Mouse (Mus musculus): ENCODE data around the gene Map3k12. TPM values are rescaled to one million over a fixed set of nuclear protein-coding genes. Genes with fewer than 3 reads are reported as not detected.

Gene Map3k12
- polyA plus RNA-seq (2014; fragmentation: Nextera tagmentation; extraction: Ambion mirVana) = 12.2 and 14.8 TPM in 2 replicates

GRCm38 (mm10) chr15:102516728-102517404 lies at the start of gene Map3k12:
Gene Map3k12, minus strand, starts transcription at chr15:102517064.
- peak within 1 kb of the TSS; percentile 65 for H3K4me3 ChIP-seq (ENCODE audit: low read length)
- peaks cover 31% of the 10 kb centered on the region for H3K4me1 ChIP-seq (ENCODE audit: control insufficient read depth, insufficient read depth, low read length)
- peaks cover 14% of the 10 kb centered on the region; the same call in 1 of the 2 replicates for H3K36me3 ChIP-seq (ENCODE audit: control insufficient read depth, insufficient read depth, low read length)
- H3K4me2 ChIP-seq (replicated peaks; ENCODE audit: low read depth, low read length) = peak within 1 kb of the TSS; percentile 91
- H3K9me3 ChIP-seq (ENCODE audit: control insufficient read depth, low read length) = no peaks in the 10 kb centered on the region
- ATAC-seq (ENCODE audit: low FRiP score, low TSS enrichment) = peak; percentile 14
- peak within 1 kb of the TSS; percentile 58 for H3K9ac ChIP-seq (ENCODE audit: low read depth, low read length)
- H3K27ac ChIP-seq (ENCODE audit: low read depth, low read length) = peak within 1 kb of the TSS; percentile 99
- no peaks in the 10 kb centered on the region for H3K27me3 ChIP-seq (ENCODE audit: control insufficient read depth, insufficient read depth, low read length)
- WGBS = under 1% methylated on average over 41 of the region's 43 CpGs

- no peak for ATAC-seq (ENCODE audit: low FRiP score, low TSS enrichment)
- WGBS = 69% methylated on average over 5 of the region's 5 CpGs
- H3K4me3 ChIP-seq (ENCODE audit: low read length) = no peak overlapping the region
Observed at GRCm38 (mm10) chr15:102563681-102564080, 46.8 kb upstream of the Map3k12 start.

GRCm38 (mm10) chr15:102563061-102563460 lies 46.2 kb upstream of the Map3k12 start:
- no peaks in the 10 kb centered on the region for H3K9me3 ChIP-seq (ENCODE audit: control insufficient read depth, low read length)
- H3K9ac ChIP-seq (ENCODE audit: low read depth, low read length) = no peak overlapping the region
- peaks cover 8% of the 10 kb centered on the region; the same call in 1 of the 2 replicates for H3K36me3 ChIP-seq (ENCODE audit: control insufficient read depth, insufficient read depth, low read length)
- 93% methylated on average over 3 of the region's 3 CpGs for WGBS
- no peak for ATAC-seq (ENCODE audit: low FRiP score, low TSS enrichment)
- no peak overlapping the region for H3K27ac ChIP-seq (ENCODE audit: low read depth, low read length)
- no peak overlapping the region for H3K4me2 ChIP-seq (replicated peaks; ENCODE audit: low read depth, low read length)
- H3K27me3 ChIP-seq (ENCODE audit: control insufficient read depth, insufficient read depth, low read length) = no peaks in the 10 kb centered on the region
- H3K4me1 ChIP-seq (ENCODE audit: control insufficient read depth, insufficient read depth, low read length) = no peaks in the 10 kb centered on the region
- H3K4me3 ChIP-seq (ENCODE audit: low read length) = no peak overlapping the region

More at GRCm38 (mm10) chr15:102563681-102564080, 46.8 kb upstream of the Map3k12 start:
- Histone ChIP-seq H3K9me3 (ENCODE audit: control insufficient read depth, low read length) (no peaks in the 10 kb centered on the region), H3K4me1 (ENCODE audit: control insufficient read depth, insufficient read depth, low read length) (no peaks in the 10 kb centered on the region), H3K27ac (ENCODE audit: low read depth, low read length) (no peak overlapping the region), H3K36me3 (ENCODE audit: control insufficient read depth, insufficient read depth, low read length) (peaks cover 8% of the 10 kb centered on the region; the same call in 1 of the 2 replicates), H3K9ac (ENCODE audit: low read depth, low read length) (no peak overlapping the region), H3K4me2 (replicated peaks; ENCODE audit: low read depth, low read length) (no peak overlapping the region), H3K27me3 (ENCODE audit: control insufficient read depth, insufficient read depth, low read length) (no peaks in the 10 kb centered on the region)

GRCm38 (mm10) chr15:102562491-102562890 lies 45.6 kb upstream of the Map3k12 start:
- Histone ChIP-seq H3K4me3 (ENCODE audit: low read length) (no peak overlapping the region), H3K9ac (ENCODE audit: low read depth, low read length) (no peak overlapping the region), H3K27me3 (ENCODE audit: control insufficient read depth, insufficient read depth, low read length) (no peaks in the 10 kb centered on the region), H3K4me2 (replicated peaks; ENCODE audit: low read depth, low read length) (no peak overlapping the region), H3K36me3 (ENCODE audit: control insufficient read depth, insufficient read depth, low read length) (peaks cover 8% of the 10 kb centered on the region; the same call in 1 of the 2 replicates), H3K4me1 (ENCODE audit: control insufficient read depth, insufficient read depth, low read length) (no peaks in the 10 kb centered on the region), H3K9me3 (ENCODE audit: control insufficient read depth, low read length) (no peaks in the 10 kb centered on the region), H3K27ac (ENCODE audit: low read depth, low read length) (no peak overlapping the region)
- ATAC-seq (ENCODE audit: low FRiP score, low TSS enrichment) = no peak
- WGBS = 93% methylated on average over 1 of the region's 1 CpGs

GRCm38 (mm10) chr15:102557580-102557979 lies 40.7 kb upstream of the Map3k12 start:
- Histone ChIP-seq H3K4me2 (replicated peaks; ENCODE audit: low read depth, low read length) (no peak overlapping the region), H3K4me1 (ENCODE audit: control insufficient read depth, insufficient read depth, low read length) (no peaks in the 10 kb centered on the region), H3K9me3 (ENCODE audit: control insufficient read depth, low read length) (no peaks in the 10 kb centered on the region), H3K27ac (ENCODE audit: low read depth, low read length) (no peak overlapping the region), H3K36me3 (ENCODE audit: control insufficient read depth, insufficient read depth, low read length) (peaks cover 39% of the 10 kb centered on the region), H3K27me3 (ENCODE audit: control insufficient read depth, insufficient read depth, low read length) (no peaks in the 10 kb centered on the region), H3K4me3 (ENCODE audit: low read length) (no peak overlapping the region), H3K9ac (ENCODE audit: low read depth, low read length) (no peak overlapping the region)
- no peak for ATAC-seq (ENCODE audit: low FRiP score, low TSS enrichment)

GRCm38 (mm10) chr15:102555581-102555980 lies 38.7 kb upstream of the Map3k12 start:
- Histone ChIP-seq H3K4me1 (ENCODE audit: control insufficient read depth, insufficient read depth, low read length) (no peaks in the 10 kb centered on the region), H3K36me3 (ENCODE audit: control insufficient read depth, insufficient read depth, low read length) (peaks cover 51% of the 10 kb centered on the region), H3K4me2 (replicated peaks; ENCODE audit: low read depth, low read length) (no peak overlapping the region), H3K9ac (ENCODE audit: low read depth, low read length) (no peak overlapping the region), H3K27ac (ENCODE audit: low read depth, low read length) (no peak overlapping the region), H3K9me3 (ENCODE audit: control insufficient read depth, low read length) (no peaks in the 10 kb centered on the region), H3K4me3 (ENCODE audit: low read length) (no peak overlapping the region), H3K27me3 (ENCODE audit: control insufficient read depth, insufficient read depth, low read length) (no peaks in the 10 kb centered on the region)
- 98% methylated on average over 1 of the region's 1 CpGs for WGBS
- no peak for ATAC-seq (ENCODE audit: low FRiP score, low TSS enrichment)

DNA sequence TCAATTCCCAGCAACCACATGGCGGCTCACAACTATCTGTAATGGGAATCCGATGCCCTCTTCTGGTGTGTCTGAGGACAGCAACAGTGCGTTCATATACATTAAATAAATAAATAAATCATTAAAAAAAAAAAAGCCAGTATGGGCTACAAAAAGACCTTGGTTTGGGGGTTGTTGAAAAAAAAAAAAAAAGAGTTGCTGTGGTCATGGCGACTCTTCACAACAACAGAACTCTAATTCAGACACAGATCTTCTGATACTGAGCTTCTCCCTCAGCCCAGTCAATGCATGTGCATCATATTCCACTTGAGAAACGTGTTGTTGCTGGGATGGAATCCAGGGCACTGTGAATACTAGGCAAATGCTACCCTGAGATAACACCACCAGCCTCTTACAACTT lies 35.7 kb upstream of the Map3k12 start:
- peaks cover 56% of the 10 kb centered on the region for H3K36me3 ChIP-seq (ENCODE audit: control insufficient read depth, insufficient read depth, low read length)
- WGBS = 96% methylated on average over 5 of the region's 5 CpGs

GRCm38 (mm10) chr15:102547478-102547877 lies 30.6 kb upstream of the Map3k12 start:
- no peaks in the 10 kb centered on the region for H3K9me3 ChIP-seq (ENCODE audit: control insufficient read depth, low read length)
- no peaks in the 10 kb centered on the region for H3K4me1 ChIP-seq (ENCODE audit: control insufficient read depth, insufficient read depth, low read length)
- H3K27me3 ChIP-seq (ENCODE audit: control insufficient read depth, insufficient read depth, low read length) = no peaks in the 10 kb centered on the region
- H3K36me3 ChIP-seq (ENCODE audit: control insufficient read depth, insufficient read depth, low read length) = peaks cover 50% of the 10 kb centered on the region
- no peak overlapping the region for H3K27ac ChIP-seq (ENCODE audit: low read depth, low read length)
- H3K9ac ChIP-seq (ENCODE audit: low read depth, low read length) = no peak overlapping the region
- no peak for ATAC-seq (ENCODE audit: low FRiP score, low TSS enrichment)
- 90% methylated on average over 3 of the region's 3 CpGs for WGBS
- no peak overlapping the region for H3K4me2 ChIP-seq (replicated peaks; ENCODE audit: low read depth, low read length)
- no peak overlapping the region for H3K4me3 ChIP-seq (ENCODE audit: low read length)

More for the DNA sequence above, 35.7 kb upstream of the Map3k12 start:
- no peak overlapping the region for H3K4me3 ChIP-seq (ENCODE audit: low read length)
- H3K9ac ChIP-seq (ENCODE audit: low read depth, low read length) = no peak overlapping the region
- H3K4me2 ChIP-seq (replicated peaks; ENCODE audit: low read depth, low read length) = no peak overlapping the region
- no peak for ATAC-seq (ENCODE audit: low FRiP score, low TSS enrichment)
- no peaks in the 10 kb centered on the region for H3K4me1 ChIP-seq (ENCODE audit: control insufficient read depth, insufficient read depth, low read length)
- no peaks in the 10 kb centered on the region for H3K9me3 ChIP-seq (ENCODE audit: control insufficient read depth, low read length)
- no peak overlapping the region for H3K27ac ChIP-seq (ENCODE audit: low read depth, low read length)
- no peaks in the 10 kb centered on the region for H3K27me3 ChIP-seq (ENCODE audit: control insufficient read depth, insufficient read depth, low read length)

DNA sequence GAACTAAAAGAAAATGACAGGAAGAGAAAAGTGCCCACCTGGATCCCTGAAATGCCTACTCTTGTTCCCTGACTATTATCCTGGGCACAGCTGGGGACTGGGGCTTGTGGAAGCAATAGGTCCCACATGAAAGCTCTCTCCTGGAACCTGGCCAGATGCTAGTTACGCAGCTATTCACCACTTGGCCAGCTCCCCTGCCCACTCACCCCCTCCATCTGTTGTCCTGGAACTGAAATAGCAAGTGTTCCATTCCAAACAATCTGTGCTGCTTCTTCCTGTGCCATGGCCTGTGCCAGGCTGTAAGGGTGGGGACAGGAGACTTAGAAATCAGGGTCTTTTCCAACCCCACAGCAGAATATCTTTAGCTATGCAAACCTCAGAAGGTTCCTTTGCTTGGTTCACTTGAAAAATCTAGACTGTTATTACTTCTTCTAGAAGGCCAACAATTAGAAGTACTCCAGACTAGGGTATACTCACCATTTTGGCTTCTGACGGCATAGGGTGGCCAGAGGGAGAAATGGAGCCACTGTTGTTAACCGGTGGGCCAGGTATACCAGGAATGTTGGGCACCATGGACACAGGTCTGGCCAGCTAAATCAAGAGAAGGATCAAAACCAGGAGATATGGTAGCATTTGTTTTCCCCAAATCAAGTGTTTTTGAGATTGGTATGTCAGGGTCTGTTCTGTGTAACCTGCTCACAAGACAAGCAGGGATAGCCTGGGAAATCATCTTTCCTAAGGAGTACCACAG lies 30.0 kb upstream of the Map3k12 start:
- Histone ChIP-seq H3K4me1 (ENCODE audit: control insufficient read depth, insufficient read depth, low read length) (no peaks in the 10 kb centered on the region), H3K4me3 (ENCODE audit: low read length) (no peak overlapping the region), H3K9me3 (ENCODE audit: control insufficient read depth, low read length) (no peaks in the 10 kb centered on the region), H3K27ac (ENCODE audit: low read depth, low read length) (no peak overlapping the region), H3K36me3 (ENCODE audit: control insufficient read depth, insufficient read depth, low read length) (peaks cover 48% of the 10 kb centered on the region), H3K9ac (ENCODE audit: low read depth, low read length) (no peak overlapping the region), H3K27me3 (ENCODE audit: control insufficient read depth, insufficient read depth, low read length) (no peaks in the 10 kb centered on the region), H3K4me2 (replicated peaks; ENCODE audit: low read depth, low read length) (no peak overlapping the region)
- 88% methylated on average over 3 of the region's 3 CpGs for WGBS
- no peak for ATAC-seq (ENCODE audit: low FRiP score, low TSS enrichment)

All from kidney, embryonic 14.5 days (tissue).